Mouse (Mus musculus) cerebellum, adult 9-10 months (tissue): ENCODE data around the gene Irs2.

Source experiments
- DNase-seq: peaks from one replicate; pipeline ENCODE4 v3.0.0; 2022

Gene Irs2

DNA sequence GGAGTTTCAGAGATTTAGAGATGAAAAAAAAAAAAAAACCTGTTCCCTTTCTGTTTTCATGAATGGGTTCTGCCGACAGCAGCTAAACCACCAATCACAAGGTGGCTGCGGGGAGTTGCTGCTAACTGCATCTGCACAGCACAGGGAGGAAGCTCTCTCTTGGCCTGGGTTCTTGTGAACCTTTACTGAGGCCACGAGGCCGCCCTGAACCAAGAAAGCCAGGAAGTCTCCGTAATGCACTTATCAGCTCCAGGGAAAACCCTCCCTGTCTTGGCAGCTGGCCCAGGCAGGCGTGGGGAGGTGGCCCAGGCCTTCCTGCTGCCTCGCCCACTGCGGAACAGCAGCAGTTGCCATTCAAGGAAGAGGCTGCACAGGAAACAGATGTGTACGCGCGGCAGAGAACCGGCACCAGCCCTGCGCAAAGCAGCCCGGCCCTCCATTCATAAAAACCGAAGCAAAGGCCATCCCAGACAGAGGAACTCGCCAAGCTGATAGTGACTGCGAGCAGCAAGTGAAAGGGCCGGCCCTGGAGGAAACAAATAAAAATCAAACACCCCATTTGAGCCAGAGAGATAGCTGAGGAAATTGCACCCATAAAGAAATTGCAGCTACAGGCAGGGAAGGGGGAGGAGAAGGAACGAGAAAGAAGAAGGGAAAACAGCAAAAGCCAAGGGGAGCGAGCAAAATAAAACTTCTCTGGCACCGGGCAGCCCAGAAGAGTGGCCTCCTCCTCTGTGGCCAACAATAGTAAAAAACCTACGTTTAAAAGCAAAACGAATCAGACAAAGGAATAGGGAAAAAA is 62.1 kb downstream of the Irs2 start:
- no peak for DNase-seq

DNA sequence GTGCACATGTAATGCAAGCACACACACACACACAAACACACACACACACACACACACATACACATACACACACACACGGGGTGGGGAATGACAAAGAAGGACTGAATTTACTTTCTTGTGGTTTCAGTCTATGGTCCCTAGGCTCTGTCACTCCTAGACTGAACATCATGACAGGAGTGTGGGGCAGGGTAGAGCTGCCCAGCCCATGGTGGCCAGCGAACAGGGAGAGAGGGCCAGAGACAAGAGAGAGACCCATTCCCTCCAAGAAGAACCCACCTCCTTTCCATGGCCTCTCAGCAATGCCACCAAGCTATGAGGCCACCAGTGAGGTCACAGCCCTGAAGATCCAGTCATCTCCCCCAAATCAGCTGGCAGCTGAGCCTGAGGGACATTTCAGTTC is 62.8 kb downstream of the Irs2 start:
- DNase-seq, result no peak

DNA sequence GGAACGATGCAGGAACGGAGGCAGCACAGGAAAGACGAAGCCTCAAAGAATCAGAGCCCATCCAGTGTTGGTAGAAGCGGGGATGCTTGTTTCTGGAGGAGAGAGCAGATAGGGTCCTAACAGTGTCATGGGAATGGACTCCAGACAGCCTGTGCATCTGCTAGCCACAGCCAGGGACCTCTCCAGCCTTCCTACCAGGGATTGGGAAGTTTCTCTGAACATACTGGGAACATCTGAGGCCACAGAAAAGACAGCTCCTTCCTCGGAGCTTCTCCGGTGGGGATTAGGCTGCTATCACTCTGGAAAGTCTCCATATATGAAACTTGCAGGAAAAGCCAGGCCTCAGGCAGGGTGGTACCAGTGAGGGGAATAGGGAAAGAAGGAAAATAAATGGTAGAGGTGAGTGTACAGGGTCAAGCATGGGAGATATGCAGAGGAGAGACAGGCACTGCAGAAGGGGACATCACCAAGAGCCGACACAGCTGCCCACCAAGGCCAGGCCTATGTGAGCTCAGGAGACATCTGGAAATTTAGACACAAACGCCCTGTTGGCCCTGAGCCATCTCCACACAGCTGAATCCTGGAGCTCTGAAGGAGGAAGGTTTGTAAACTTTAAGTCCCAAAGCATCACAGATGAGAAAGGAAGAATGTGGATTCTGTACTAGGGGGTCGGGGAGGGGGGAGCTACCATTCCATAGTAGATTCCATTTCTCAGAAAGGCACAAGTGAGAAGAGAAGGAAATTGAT is 64.8 kb downstream of the Irs2 start:
- no peak for DNase-seq

DNA sequence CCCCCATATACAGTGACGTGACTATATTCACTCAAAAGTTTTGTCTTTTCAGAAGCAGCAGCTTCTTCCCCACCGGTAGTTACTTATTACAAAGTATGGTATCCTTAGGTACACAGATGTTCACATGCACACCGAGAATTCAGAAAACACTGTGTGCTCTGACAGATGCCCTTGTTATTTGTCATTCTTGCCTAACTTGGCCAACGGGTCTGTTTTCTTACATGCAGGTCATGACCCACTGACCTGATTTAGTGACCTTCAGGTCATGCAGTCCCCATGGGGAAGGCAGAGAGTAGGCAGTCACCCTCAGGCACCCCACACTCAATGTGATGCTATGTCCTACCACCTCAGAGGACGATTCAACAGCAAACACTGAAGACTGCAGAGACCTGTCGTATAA is 68.4 kb downstream of the Irs2 start:
- DNase-seq, result no peak

DNA sequence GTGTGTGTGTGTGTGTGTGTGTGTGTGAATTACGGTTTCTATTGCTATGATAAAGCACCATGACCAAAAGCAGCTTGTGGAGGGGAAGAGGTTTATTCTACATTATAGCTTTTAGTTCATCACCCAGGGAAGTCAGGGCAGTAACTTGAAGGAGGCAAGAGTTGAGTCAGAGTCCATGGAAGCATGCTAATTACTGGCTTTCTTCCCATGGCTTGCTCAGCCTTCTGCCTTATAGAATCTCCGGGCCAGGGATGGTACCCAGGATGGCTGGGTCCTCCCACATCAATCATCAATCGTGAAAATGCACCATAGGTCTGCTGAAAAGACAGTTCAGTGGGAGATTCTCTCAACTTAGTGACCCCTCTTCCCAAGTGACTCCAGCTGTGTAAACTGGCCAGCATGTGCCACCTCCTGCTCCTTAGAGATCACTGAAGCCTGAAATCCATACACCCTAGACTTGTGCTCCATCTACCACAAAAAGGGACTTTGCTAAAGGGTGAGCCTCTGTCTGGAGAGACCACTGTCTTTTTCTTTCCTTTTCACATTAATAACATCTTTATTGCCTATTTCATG is 69.0 kb downstream of the Irs2 start:
- no peak for DNase-seq

DNA sequence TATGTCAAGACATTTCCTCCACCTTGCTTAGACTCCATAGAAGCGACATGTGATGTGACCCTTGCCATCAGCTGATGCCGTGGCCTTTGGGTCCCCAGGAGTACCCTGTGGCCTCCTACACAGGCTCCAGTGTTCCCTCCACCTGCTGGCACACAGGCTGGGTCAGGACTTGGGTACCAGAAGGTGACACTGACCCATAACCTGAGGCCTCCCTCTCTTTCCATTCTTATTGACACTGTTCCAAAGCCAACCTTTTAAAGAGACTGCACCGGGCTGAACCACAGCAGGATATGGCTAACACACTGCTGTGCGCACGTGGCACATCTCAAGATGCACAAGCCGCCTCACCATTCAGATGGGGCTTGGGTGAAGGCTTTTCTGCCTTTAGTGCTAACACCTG is 70.0 kb downstream of the Irs2 start:
- DNase-seq, result no peak

DNA sequence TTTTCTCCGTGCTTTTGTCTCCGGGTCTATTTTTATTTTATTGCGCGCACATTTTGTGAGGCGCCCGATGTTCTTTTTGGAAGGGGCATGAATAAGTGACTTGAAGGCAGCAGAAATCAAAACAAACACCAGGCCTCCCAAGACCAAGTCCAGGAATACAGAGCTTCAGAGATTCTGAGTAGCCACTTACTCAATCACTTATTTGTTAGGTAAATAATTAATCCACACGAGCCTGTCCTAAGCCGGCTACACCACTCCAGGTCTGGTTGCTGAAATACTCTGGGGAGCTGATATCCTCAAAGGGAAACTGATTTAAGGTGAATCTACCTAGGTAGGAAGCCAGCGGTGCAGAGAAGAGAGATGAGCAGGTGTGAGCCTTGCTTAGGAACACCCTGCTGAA is 71.6 kb downstream of the Irs2 start:
- no peak for DNase-seq

DNA sequence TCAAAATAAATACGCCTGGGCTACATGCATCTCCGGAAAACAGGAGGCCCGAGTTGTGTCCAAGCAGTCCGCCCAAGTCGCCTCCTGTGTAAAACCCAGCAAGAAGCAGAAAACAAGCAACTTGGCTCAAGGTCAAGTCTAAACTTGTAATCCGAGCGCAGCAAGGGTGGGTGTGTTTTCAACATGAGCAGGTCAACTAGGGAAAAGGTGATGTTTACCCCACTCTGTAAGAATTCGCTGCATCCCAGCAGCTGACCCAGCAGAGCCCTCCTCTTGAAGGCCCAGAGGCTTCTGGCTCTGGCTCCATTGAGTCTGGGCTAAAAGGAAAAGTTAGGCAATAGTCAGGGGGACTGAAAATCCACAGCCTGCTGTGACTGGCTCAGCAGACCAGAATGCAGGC is 73.0 kb downstream of the Irs2 start:
- DNase-seq, result no peak
